Mouse (Mus musculus) thymus, postnatal 14 days (tissue): ENCODE measurements around the gene Smim24.

Source experiments
- DNase-seq: peaks from one replicate; pipeline ENCODE4 v3.0.0; 2021

Gene Smim24

DNA sequence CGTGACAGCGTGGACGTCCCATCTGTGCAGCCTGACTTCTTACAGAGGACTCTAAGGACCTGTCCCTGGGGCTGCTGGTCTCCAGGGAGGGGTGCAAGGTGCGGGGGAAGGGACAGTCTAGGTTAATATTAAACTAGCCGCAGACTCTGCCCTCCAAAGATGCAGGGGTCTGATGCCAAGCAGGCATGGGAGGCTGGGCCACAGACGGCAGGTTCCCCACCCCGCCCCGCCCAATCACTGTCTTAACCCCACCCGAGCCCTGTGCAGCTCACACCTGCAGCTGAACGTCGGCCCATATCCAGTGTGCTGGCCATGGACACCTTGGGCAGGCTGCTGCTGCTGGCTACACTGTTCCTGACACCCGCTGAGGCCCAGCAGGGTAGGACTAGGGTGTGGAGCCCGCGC lies at the start of gene Smim24:
Smim24 (plus strand) TSS at position 271 of the 405 bp plus-strand sequence.
- peak; percentile 33 for DNase-seq

DNA sequence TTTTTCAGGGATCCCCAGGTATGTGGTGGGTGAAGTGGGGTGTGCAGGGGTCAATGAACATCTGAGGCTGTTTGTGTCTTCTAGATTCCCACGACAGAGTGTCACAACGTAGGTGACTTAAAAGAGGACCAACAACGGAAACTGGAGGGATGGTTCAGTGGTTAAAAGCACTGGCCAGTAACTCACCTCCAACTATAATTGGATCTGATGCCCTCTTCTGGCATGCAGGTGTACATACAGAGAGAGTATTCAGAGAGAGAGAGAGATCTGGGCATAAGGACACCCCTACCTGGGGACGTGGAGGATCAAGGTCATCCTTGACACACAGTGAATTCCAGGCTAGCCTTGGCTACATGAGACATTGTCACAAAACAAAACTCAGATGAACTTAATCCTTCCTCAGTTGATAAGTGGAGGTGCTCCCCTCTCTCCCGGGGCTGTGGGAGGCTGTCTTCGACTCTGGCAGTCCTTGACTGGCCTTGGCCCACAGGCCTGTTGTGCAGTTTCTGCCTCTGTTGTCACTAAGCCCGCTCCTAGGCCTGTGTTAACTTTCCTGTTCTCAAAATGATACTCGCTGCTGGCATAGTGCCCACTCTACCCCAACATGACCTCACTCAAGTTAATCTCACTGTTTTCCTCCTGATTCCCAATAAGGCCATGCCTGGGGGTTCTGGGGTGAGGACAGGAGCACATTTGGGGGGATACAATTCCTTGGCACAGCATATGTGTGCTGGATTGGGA lies 48.3 kb upstream of the Smim24 start:
- DNase-seq, result no peak

DNA sequence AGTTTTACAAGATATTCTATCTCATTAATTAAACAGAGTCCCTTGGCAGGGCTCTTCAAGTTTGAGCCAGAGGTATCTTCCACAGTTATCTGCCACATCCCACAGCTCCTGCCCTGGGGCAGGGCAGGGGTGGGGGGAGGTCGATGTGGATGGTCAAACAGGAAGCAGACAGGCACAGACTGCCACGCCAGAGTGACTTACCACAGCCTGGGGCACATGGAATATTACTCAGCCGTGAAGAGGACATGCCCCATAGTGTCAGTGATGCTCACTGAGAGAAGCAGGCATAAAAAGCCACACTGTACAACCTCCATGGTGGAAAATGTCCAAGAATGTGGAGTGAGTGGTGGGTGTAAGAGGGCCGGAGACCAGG lies 47.7 kb upstream of the Smim24 start:
- DNase-seq, result no peak

DNA sequence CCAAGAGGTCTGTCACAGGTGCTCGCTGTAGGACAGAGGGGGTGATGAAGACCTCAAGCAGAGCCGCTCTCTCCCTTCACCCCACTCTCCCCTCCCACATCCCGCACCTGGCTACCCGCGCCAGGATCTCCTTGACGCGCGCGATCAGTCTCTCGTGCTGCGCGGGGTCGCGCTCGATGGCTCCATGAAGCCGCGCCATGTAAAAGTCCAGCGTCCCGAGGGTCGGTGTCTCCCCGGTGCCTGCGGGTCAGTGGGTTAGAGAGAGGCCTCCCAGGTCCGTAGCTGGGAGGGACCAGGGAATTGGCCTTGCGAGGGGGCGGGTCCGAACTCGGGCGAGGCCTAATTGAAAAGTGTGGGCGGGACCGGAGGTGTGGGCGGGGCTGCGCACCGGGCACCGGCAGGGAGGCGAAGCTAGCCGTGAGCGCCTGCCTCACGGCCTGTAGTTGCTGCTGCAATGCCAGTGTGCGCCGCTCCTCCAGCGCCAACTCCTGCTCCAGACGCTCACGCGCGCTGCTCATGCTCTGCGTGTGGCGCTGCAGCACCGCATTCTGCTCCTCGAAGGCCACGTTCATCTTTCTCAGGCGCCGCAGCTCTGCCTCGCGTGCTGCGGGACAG lies 46.3 kb upstream of the Smim24 start:
- DNase-seq, result peak; percentile 49

DNA sequence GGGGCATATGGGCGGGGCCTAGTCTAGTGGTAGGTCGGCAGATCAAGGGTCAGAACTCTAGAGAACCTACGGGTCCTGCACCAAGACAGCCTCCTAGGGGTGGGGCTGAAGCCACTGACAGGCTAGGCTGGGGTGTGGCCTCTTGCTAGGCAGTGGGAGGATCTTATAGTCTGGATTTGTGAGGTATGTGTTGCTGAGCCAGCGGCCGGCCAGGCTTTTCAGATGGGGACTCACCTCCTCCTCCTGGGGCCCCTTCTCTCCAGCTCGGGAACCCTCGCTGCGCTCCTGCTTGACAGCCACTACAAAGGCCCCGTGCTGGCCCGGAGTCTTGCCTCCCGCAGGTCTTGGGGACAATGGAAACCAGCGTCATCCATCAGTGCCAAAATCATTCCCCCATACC lies 43.7 kb upstream of the Smim24 start:
- peak; percentile 44 for DNase-seq

DNA sequence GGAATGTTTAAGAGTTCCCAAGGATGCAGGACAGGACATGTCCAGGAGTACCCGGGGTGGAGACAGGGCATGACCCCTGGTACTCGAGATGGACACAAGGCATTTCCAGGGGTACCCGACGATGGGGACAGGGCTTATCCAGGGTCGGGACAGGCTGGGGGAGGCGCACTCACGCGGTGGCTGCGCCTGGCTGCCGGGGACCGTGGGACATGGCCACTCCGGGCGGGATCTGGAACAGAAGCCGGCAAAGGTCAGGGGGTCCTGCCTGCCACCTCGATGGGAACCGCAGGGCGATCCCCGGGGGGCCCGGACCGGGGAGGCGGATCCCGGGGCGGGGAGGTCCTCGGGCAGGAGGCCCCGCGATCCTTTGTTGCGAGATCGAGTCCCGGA lies 42.9 kb upstream of the Smim24 start:
- DNase-seq, result no peak

DNA sequence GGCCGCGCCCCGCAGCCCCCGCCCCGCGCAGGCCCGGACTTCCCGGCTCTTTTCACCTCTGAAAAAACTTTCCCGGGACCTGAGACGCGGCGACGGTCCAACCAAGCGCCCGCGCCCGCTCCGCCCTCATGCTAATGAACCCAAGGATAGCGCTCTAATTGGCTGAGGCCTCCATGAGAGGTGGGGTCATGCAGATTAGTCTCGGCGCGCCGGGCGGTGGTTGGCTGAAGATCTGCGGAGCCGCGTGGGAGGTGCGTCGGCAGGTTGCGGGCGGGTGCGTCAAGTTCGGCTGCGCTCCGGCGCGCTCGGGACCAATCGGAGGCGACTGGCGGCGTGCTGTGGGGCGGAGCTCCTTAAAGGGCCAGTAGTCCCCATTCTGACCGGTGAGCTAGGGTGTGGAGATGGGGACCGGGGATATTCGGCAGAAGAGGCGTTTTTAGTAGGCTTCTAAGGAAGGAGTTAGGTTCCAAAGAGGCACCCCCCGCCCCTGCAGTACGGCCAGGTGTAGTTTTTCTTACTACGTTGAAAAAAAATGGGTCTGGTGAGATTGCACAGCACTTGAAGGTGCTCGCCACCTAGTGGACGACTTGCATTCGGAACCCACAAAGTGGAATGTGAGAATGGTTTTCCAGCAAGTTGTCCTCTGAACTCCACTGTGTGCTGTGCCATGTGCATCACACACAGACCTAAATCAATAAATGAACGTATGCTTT lies 42.3 kb upstream of the Smim24 start, which contains the start of gene Hmg20b:
Hmg20b (minus strand) TSS at position 130 of the 713 bp plus-strand sequence.
- peak; percentile 99 for DNase-seq

DNA sequence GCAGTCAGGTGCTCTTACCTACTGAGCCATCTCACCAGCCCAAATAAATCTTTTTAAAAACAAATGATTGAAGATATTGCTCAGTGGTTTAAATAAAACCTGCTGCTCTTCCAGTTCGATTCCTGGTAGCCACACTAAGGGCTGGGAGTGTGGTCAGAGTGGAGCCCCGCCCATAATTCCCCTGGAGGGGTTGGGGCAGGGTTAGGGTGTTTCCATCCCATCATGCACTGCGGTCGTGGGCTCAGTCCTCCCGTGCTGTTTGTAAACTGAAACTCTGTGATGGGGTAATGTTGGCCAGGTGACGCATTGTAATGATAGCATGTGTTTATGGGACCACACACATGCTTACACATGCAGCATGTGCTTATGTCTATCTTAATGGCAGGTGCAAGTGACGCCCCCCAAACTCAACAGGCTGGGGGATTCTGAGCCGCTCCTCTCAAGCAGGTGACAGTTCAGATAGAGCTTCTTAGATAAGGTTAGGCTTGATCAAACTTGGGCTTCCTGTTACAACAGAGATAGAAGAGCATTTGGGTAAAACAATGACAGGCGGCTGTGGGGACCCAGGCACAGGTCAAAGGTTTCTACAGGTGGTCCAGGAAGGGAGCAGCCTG lies 41.1 kb upstream of the Smim24 start:
- peak; percentile 81 for DNase-seq

DNA sequence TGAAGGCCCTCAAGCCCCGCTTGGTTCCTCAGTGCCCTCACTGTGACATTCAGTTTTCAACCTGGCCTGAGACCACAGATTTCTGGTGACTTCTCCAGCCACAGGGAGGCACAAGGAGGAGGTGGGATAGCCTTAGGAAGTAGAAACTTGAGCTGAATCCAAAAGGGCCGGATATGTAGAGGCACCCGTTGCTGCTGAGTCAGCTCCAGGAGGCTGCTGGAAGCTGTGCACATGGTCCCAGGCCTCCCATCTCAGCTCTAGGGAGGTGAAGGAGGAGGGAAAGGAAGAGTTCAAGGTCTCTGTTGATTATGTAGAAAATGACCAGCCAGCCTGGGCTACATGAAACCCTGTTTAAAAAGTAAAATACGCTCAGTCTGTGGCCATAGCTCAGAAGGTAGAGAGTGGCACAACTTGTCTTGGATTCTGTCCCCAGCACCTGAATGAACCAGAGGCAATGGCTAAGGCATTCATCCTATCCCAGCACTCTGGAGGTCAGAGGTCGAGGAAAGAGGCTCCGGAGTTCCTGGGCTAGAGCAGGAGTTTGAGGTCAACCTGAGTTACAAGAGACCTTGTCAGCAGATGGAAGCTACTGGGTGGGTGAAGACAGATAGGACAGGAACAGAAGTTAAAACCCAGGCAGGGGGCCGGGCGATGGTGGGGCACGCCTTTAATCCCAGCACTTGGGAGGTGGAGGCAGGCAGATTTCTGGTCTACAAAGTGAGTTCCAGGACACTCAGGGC lies 37.9 kb upstream of the Smim24 start:
- no peak for DNase-seq

DNA sequence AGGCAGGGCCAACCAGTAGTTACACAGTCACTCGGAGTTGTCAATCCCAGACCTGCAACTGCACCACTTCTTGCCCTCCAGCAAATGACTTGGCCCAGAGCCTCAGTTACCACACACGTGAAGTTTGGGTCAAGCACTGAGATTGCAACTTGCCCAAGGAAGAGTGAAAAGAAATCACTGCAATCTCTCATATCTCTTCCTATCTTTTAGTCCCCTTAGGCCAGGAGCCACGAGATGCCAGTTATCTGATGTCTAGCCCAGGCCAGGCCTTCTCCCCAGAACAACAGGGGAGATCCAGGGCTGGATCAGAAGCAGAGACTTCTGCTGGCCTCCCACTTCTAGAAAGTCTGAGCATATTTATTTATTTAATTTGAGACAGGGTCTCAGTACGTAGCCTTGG lies 37.3 kb upstream of the Smim24 start:
- no peak for DNase-seq

DNA sequence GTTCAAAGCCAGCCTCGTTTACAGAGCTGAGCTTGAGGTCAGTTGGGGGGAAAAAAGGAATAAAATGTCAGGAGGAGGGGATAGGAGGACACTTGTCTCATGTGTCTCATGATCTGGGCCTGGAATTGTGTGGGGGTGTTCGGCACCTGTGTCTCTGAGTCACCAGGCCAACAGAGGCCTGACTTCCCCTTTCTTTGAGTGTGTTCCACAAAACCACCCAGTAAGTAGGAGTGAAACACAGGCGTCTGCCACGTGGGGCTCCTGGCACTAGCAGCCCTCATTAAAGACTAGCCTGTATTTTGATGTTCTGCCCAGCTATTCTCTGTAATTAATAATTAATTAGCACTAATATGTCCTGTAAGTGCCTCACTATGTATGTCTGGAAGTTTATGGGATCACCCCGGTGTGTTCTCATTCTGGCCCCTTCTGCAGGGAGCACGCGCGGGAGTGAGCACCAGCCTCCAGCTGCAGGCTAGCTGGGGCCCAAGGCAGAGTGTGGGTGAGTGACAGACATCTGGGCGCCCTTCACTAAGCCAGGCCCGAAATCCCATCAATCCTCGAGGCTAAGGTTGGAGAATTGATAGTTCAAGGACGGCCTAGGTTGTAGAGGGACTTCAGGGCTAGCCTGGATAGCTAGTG lies 36.4 kb upstream of the Smim24 start:
- DNase-seq, result no peak

DNA sequence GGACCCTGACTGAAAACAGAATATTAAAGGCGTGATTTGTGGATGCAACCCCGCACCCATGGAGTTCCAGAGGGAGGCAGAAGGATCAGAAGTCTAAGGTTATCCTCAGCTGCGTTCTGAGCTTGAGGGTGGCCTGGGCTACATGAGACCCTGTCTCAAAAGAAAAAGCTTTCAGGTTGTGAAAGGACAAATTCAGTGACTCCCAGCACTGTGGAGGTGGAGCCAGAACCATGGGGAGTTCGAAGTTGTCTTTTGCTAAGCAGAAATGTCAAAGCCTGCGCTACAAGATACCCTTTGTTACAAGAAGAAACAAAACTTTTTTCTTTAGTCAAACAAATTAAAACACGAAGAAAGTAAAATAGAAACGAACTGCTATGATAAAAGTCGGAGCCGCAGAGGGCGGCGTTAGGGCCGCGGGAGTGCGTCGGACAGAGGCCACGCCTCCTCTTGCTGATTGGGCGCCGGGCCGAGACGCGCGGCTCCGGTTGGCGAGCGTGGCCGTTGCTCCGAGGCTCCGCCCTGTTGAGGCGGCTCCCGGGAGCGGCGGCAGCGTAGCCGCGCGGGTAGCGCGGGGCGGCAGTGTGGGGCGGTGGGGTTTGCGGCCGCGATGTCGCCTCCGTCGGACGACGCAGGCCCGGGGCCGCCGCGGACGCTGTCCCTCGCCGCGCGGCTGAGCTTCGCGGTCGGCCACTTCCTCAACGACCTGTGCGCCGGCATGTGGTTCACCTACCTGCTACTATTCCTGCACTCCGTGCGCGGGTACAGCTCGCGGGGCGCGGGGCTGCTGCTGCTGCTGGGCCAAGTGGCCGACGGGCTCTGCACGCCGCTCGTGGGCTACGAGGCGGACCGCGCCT lies 35.6 kb upstream of the Smim24 start, which contains the start of gene Mfsd12:
Mfsd12 (plus strand) TSS at position 501 of the 854 bp plus-strand sequence.
- DNase-seq, result peak; percentile 93

DNA sequence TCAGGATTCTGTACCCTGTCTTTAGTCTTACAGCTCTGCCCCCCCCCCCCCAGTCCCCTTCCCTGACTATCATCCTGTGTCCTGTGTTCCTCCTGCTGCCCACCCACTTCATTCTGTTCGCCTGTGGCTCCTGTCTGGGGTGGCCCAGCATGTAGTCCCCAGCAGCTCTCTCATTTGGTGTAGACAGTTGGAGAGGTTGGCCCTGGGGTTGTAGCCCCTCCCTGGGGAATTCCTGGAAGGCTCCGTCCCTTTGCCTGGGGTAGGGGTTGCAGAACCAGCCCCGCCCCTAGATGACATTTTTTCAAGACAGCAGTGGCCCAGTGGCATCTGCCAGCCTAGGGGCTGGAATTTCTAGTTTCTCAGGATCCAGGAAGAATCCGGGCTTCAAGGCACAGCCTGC lies 34.6 kb upstream of the Smim24 start:
- no peak for DNase-seq

DNA sequence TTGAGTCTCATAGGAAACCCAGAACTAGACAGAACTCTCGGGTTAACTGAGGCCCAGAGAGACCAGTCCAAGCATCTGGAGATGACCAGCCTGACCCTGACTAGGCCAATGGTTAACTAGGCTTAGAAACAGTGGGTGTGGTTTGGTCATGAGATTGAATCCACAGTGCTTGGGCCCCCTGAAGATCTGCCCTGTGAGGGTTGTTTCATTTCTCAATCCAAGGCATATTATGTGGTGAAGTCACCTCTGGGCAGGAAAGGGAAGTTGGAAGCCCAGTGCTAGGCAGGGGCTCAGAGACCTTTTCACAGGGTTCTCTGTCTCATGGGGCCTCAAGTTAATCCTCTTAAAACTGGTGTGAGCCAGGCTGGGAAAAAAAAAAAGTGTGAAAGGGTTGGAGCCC lies 34.0 kb upstream of the Smim24 start:
- DNase-seq, result no peak

DNA sequence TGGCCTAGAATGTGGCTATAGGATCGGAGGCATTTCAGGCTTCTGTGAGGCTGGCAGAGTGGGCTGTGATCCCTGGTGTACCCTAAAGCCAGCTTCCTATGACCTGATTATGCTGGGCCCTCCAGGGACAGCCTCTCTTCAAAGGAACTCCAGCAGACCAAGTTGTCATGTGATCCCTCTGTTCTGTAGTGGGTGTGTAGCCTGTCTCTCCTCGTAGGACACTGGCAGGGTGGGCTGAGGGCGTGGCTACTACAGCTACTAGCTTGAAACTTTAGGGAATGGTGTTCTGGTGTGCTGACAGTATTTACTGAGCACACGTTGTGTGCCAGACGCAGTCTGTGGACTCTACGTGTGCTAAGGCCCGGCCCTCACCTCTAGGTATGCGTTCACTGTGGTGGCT lies 32.1 kb upstream of the Smim24 start:
- no peak for DNase-seq

DNA sequence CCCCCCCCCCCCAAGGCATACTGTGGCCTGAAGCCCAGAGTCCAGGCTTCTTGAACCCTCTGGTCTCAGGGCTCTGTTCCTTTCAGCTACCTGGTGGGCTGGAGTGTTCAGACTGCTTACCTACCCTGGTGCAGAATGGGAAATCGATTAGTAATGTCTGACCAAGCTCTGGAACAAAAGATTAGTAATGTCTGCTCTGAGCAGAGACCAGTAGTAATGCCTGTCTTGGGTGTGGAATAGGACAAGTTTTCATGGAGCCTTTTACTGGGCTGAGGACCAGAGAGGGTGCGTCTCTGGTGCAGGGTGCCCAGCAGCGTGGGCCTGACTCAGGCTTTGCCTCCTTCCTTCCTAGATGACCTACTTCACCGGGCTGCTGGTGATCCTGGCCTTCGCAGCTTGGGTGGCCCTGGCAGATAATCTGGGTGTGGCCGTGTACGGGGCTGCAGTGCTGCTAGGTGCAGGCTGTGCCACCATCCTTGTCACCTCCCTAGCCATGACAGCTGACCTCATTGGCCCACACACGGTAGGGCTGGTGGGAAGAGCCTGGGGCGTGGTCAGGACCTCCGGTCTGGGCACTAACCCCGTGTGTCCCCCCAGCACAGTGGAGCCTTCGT lies 30.4 kb upstream of the Smim24 start:
- no peak for DNase-seq

DNA sequence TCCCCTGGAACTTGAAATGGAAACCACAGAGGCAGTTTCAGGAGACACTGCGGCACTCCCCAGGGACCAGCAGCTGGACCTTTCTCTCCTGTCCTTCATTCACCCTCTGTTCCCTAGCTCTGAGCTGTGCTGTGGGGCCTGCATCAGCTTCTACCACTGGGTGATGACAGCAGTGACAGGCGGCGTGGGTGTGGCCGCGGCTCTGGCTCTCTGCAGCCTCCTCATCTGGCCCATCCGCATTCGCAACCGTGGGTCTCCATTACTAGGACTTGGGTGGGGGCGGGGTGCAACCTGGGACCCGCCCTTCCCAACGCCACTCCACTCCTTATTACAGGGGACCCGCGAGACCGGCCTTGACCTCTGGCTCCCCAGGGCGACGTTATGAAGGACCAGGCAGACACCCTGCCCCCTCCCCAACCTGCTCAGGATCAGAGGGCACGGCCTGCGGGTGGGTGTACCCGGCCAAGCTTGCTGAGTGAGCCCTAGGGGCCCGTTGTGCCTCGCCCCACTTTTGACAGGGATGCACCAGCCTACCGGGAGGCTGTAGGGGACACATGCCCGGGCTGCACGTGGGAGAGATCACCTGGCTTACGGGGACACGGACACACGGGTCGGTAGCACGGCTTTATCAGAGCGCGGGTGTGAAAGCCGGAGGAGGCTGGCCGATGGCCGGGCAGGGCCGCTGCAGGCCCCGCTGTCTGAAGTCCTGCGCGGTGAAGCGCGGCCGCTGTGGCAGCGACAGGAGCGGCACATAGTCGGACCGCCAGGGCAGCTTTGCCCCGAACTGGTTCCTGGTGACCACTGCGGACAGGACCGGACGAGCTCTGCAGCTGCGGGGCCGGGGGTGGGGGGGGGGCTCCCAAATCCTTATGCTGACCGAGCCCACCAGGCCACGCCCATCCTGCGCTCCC lies 29.2 kb upstream of the Smim24 start:
- no peak for DNase-seq

DNA sequence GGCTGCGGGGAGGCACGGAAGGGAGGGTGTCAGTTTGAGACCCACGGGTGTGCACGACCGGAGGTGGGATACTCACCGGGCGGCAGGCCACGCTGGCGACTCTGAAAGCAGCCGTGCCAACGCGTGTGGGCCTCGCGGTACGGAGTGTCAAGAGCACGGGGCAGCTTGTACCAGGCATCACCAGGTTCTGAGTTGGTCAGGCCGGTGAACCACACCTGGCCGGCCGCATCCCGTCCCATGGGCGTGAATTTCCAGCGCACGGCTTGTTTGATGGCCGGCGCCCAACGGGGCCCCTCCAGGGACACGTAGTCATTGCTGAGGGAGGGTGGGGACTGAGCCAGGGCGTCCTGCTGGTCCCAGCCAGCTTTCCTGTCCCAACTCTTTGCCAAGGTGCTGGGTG lies 28.2 kb upstream of the Smim24 start:
- no peak for DNase-seq

DNA sequence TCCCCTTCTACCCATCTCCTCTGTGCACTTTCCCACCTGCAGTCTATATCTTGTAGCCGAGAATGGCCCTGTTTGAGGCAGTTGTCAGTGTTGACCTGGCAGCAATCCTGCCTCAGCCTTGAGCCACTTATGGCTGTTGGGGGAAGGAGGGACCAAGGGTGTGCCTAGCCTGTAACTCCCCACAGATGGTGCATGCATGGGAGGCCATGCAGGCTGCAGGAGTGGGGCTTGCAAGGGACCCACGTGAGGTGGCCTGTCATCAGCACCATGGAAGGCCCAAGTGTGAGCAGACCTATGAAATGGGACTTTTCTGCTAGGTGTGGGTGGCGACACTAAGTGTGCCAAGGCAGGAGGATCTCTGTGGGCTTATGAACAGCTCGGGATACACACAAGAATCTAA lies 27.8 kb upstream of the Smim24 start:
- DNase-seq, result no peak
